Mouse (Mus musculus) neural tube, embryonic 13.5 days (tissue): ENCODE data around the gene Ovch2. TPM values are rescaled to one million over a fixed set of nuclear protein-coding genes. Genes with fewer than 3 reads are reported as not detected.

Source experiments
- ATAC-seq: fragments of 200-750 bp; cut with Nextera tagmentation; 2 replicates; pipeline ENCODE4 v1.8.0; 2017; ENCODE audit warnings: low read depth, mild to moderate bottlenecking, moderate TSS enrichment, moderate library complexity
- H3K27ac ChIP-seq: fragments of 300-500 bp; sonication (generic); replicated peaks from 2 replicates; pipeline ENCODE4 v1.5.1; 2015; ENCODE audit warnings: moderate library complexity, mild to moderate bottlenecking, inconsistent platforms
- H3K27me3 ChIP-seq: fragments of 300-500 bp; sonication (generic); 2 replicates; pipeline ENCODE4 v1.6.1; 2015; ENCODE audit warnings: mild to moderate bottlenecking, inconsistent platforms
- H3K36me3 ChIP-seq: fragments of 300-500 bp; sonication (generic); 2 replicates; pipeline ENCODE4 v1.6.1; 2015; ENCODE audit warnings: mild to moderate bottlenecking, inconsistent platforms
- H3K4me1 ChIP-seq: fragments of 300-500 bp; sonication (generic); replicated peaks from 2 replicates; pipeline ENCODE4 v1.6.1; 2015; ENCODE audit warnings: inconsistent platforms
- H3K4me2 ChIP-seq: fragments of 300-500 bp; sonication (generic); 2 replicates; pipeline ENCODE4 v1.6.1; 2015; ENCODE audit warnings: inconsistent platforms, mild to moderate bottlenecking, moderate library complexity
- H3K4me3 ChIP-seq: fragments of 300-500 bp; sonication (generic); 2 replicates; pipeline ENCODE4 v1.5.1; 2015; ENCODE audit warnings: mild to moderate bottlenecking, inconsistent platforms
- H3K9ac ChIP-seq: fragments of 300-500 bp; sonication (generic); 2 replicates; pipeline ENCODE4 v1.6.1; 2015; ENCODE audit warnings: moderate library complexity, mild to moderate bottlenecking, inconsistent platforms
- H3K9me3 ChIP-seq: fragments of 300-500 bp; sonication (generic); 2 replicates; pipeline ENCODE4 v1.6.1; 2016; ENCODE audit warnings: inconsistent platforms
- WGBS: fragments of 180-500 bp; shearing (Covaris S2); methylation state at CpG from one replicate; pipeline ENCODE4 v1.1.7; 2015; 5-methylcytosine and 5-hydroxymethylcytosine counted together
- polyA plus RNA-seq: library from polyadenylated mRNA; unstranded; fragments of >200 nt; fragmentation: Nextera tagmentation; extraction: Ambion mirVana; gene quantifications from 2 replicates; pipeline ENCODE4 v1.2.1, GENCODE M21; 2015

The Ovch2 gene
- polyA plus RNA-seq, 1 experiment from 2014 or later: not detected

DNA sequence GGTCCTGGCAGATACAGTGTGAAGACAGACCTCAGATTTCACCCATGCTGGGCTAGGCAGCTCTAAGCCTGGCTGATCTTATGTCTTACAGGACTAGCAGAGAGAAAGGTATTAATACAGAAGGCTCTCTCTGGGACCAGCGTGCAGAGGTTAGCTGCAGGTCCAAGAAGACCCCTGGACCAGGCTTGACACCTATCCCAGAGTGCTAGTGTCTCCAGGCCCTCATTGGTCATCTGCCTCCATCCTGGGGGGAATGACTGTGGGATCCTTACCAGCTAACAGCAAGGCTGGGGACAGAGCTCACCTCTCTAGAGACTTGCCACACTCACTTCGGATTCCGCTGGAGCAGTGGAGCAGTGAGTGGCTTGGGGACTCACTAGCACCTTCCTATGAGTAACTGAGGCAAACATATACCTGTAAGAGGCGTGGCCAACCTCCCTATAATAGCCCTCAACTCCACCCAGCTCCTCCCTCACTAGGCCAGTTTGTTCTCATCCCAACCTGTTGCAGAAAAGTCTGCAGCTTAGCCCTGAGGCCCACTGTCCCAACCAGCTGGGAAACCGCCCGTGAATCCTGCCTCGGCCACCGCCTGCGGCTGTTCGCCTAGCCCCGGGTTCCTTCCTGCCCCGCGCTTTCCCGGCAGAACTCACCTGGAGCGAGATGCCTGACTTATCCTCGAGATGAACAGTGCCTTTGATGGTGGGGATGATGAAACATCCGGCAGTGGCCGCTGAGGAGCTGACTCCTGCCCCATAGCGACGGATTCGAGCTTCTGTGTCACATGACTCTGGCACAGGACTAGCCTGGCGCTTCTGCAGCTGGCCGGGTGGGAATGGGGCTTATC, 43.5 kb downstream of the Ovch2 start, which contains the start of gene Cyb5r2:
Cyb5r2 (minus strand) TSS at position 725 of the 844 bp plus-strand sequence.
- Histone ChIP-seq H3K9me3 (no peaks in the 10 kb centered on the region), H3K36me3 (no peaks in the 10 kb centered on the region), H3K9ac (peak within 1 kb of the TSS; percentile 55), H3K4me1 (peaks cover 6% of the 10 kb centered on the region), H3K27me3 (peaks cover 7% of the 10 kb centered on the region), H3K4me2 (peak within 1 kb of the TSS; percentile 55), H3K4me3 (peak within 1 kb of the TSS; percentile 23), H3K27ac (no peak within 1 kb of the TSS)
- peak; percentile 56 for ATAC-seq
- 18% methylated on average over 23 of the region's 23 CpGs for WGBS

DNA sequence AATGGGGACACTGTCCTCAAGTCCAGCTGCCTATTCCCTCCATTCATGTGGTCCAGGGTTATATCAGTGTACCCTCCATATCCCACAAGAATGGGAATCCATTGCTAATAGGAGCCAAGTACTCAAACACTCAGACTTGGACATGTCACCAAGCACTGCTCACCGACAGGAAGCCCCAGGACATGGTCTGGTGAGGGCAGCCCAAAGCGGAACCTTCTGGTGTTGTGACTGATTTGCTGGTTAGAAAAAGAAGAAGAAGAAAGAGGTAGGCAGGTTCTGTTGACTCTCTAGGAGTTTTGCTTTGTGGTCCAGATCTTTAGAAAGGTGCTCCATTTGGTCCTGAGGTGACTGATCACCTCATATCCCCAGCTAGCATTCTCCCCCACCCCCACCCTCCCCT, 44.3 kb downstream of the Ovch2 start:
- no peak overlapping the region for H3K9ac ChIP-seq
- no peaks in the 10 kb centered on the region for H3K9me3 ChIP-seq
- no peaks in the 10 kb centered on the region for H3K36me3 ChIP-seq
- WGBS: 92% methylated on average over 2 of the region's 2 CpGs
- ATAC-seq: no peak
- no peak overlapping the region for H3K4me3 ChIP-seq
- no peak overlapping the region for H3K27ac ChIP-seq
- H3K27me3 ChIP-seq: peaks cover 7% of the 10 kb centered on the region
- no peak overlapping the region for H3K4me2 ChIP-seq
- H3K4me1 ChIP-seq: peaks cover 6% of the 10 kb centered on the region

DNA sequence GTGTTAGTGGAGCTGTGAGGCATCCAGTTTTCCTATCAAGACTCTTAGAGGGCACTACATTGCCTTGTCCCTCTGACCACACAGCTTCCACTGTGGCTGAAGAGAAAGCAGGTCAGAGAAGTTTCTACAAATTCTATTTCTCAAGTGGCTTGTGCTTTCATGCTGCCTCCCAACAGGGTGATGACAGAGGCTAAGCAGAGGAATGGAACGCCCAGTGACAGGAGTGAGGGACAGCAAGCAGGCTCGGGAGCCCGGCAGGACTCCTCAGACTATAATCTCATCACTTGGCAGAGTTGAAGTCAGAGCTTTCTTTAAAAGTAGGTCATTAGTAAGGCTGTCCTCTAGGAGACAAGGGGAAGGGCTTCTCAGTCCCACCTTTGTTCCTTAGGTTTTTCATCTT, 45.1 kb downstream of the Ovch2 start:
- Histone ChIP-seq H3K4me3 (no peak overlapping the region), H3K4me2 (no peak overlapping the region), H3K9me3 (no peaks in the 10 kb centered on the region), H3K9ac (no peak overlapping the region), H3K27ac (no peak overlapping the region), H3K27me3 (peaks cover 7% of the 10 kb centered on the region), H3K36me3 (no peaks in the 10 kb centered on the region), H3K4me1 (peaks cover 6% of the 10 kb centered on the region)
- 81% methylated on average over 3 of the region's 3 CpGs for WGBS
- no peak for ATAC-seq

DNA sequence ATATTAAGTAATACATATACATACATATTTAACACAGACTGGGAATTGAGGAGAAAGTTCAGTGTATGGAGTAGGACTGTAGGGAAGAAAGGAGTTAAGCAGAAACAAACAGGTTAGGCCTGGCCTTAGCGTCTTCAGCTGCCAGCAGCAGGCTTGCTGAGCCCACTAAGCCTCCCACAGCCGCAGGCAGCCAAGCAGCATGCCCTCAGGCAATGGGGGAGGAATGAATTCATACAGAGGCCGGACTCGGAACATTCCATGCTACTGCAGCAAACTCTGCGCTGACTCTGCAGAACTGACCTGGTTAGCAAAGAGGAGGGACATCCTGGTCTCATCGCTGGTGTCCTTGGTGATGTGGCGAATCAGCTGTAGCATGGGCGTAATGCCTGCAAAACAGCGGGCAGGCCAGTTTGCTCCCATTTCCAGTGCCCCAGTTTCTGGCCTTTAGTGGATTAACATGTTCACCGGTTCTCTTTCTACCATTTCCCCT, 48.9 kb downstream of the Ovch2 start:
- no peak overlapping the region for H3K4me3 ChIP-seq
- H3K9ac ChIP-seq: no peak overlapping the region
- no peak for ATAC-seq
- no peaks in the 10 kb centered on the region for H3K9me3 ChIP-seq
- no peaks in the 10 kb centered on the region for H3K36me3 ChIP-seq
- H3K27me3 ChIP-seq: no peaks in the 10 kb centered on the region
- no peaks in the 10 kb centered on the region for H3K4me1 ChIP-seq
- no peak overlapping the region for H3K27ac ChIP-seq
- WGBS: 82% methylated on average over 10 of the region's 10 CpGs
- no peak overlapping the region for H3K4me2 ChIP-seq

DNA sequence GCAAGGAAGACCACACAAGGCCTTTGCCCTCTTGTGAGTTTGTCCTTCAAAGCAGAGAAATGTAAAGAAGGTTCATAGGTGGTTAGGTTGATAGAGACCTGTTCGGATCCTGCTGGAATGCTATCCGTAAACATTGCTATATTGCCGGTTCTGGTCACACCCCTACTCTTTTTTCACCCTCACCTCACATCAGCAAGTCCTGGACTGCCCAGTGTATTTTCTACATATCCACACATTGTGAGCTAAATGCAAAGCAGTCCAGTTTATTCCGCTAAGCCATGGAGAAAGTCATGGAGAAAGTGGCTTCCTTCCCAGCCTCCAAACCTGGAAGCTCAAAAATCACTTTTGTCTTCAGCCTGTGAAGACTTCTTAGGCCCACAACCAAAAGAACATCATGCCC, 51.3 kb downstream of the Ovch2 start:
- Histone ChIP-seq H3K4me2 (no peak overlapping the region), H3K27ac (no peak overlapping the region), H3K4me3 (no peak overlapping the region), H3K4me1 (no peaks in the 10 kb centered on the region), H3K9ac (no peak overlapping the region), H3K27me3 (no peaks in the 10 kb centered on the region), H3K36me3 (no peaks in the 10 kb centered on the region), H3K9me3 (no peaks in the 10 kb centered on the region)
- WGBS: 95% methylated on average over 4 of the region's 4 CpGs
- no peak for ATAC-seq

DNA sequence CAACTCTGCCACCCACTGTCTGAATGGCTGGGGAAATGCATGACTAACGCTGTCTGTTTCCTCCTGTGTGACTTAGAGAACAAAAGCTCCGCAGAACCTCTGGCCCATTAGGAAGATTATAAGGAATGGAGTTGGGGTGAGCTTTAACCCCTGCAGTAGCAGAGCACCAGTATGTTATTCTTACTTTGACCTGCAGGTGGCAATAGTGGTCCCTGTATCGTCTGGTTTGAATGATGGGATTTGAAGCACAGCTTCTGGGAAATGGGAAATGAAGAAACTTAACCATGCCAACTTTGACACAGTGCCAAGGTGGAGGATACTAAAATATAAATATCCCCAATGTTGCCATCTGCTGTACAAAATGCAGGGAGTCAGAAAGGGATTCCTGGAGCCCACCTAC, 51.7 kb downstream of the Ovch2 start:
- H3K9me3 ChIP-seq: no peaks in the 10 kb centered on the region
- H3K27ac ChIP-seq: no peak overlapping the region
- H3K4me1 ChIP-seq: no peaks in the 10 kb centered on the region
- ATAC-seq: peak; percentile 40; the same call in 1 of the 2 replicates
- H3K27me3 ChIP-seq: no peaks in the 10 kb centered on the region
- H3K4me3 ChIP-seq: no peak overlapping the region
- H3K9ac ChIP-seq: no peak overlapping the region
- H3K36me3 ChIP-seq: no peaks in the 10 kb centered on the region
- WGBS: 2% methylated on average over 3 of the region's 3 CpGs
- no peak overlapping the region for H3K4me2 ChIP-seq

DNA sequence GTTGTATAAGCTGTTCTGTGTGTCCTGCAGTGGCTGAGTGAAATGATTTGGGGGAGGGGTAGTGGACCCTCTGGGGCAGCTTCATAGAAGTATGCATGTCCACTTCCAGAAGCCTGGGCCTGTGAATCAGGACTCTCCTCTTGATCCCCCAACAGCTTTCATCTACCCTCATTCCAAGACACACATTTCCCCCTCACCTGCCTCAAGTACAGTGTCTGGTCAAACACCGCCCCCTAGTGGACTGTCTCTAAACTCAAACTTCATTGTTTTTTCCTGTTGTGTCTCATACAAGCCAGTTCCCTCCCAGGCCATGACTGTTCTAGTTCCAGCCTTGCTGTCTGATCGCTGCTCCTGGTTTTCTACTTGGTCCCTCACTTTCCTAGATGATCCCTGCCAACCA, 53.1 kb downstream of the Ovch2 start:
- Histone ChIP-seq H3K4me1 (no peaks in the 10 kb centered on the region), H3K4me2 (no peak overlapping the region), H3K4me3 (no peak overlapping the region), H3K27me3 (no peaks in the 10 kb centered on the region), H3K9ac (no peak overlapping the region), H3K9me3 (no peaks in the 10 kb centered on the region), H3K36me3 (no peaks in the 10 kb centered on the region), H3K27ac (no peak overlapping the region)
- 22% methylated on average over 2 of the region's 2 CpGs for WGBS
- no peak for ATAC-seq

DNA sequence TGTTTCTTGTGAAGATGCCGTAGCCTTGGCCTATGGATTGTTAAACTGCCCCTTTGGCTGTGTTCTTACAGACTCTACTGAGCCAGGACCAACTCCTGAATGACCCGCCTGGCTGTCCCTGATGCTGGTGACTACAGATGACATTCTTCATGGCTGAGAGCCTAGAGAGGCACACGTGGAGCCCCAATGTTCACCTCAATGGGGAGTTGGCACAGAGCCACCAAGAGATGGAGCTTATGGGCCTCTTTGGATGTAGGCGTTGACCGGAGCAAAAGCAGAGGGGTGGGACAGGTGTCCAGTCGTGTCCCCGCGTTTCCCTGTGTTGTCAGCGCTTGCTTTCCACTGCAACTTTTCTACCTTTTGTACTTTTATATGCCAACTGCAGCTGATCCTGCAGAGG, 53.5 kb downstream of the Ovch2 start:
- H3K9ac ChIP-seq: no peak overlapping the region
- no peak overlapping the region for H3K4me3 ChIP-seq
- H3K4me2 ChIP-seq: no peak overlapping the region
- no peak overlapping the region for H3K27ac ChIP-seq
- ATAC-seq: no peak; the same call in 1 of the 2 replicates
- WGBS: 89% methylated on average over 9 of the region's 9 CpGs
- no peaks in the 10 kb centered on the region for H3K9me3 ChIP-seq
- no peaks in the 10 kb centered on the region for H3K27me3 ChIP-seq
- H3K4me1 ChIP-seq: no peaks in the 10 kb centered on the region
- H3K36me3 ChIP-seq: no peaks in the 10 kb centered on the region

DNA sequence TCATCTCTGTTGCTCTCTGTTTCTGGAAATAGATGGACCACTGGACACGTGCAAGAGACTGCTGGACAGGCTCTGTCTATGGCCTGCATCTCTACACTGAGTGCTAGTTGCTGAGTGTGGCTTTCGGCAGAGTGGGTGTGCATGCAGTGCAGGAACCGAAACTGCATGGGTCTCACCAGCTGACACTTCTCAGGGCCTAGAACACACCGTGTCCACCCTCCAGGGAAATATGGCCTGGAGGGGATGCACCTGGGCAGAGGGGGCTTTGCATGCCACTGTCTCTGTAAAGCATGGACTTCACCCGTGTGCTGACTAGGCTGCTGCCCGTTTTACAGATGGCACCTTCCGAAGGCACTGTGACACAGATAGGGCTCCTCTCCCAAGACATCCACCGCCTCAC, 55.0 kb downstream of the Ovch2 start:
- Histone ChIP-seq H3K4me1 (no peaks in the 10 kb centered on the region), H3K9me3 (no peaks in the 10 kb centered on the region), H3K27me3 (no peaks in the 10 kb centered on the region), H3K4me3 (no peak overlapping the region), H3K9ac (no peak overlapping the region), H3K36me3 (no peaks in the 10 kb centered on the region), H3K27ac (no peak overlapping the region), H3K4me2 (no peak overlapping the region)
- no peak for ATAC-seq
- 91% methylated on average over 8 of the region's 8 CpGs for WGBS

DNA sequence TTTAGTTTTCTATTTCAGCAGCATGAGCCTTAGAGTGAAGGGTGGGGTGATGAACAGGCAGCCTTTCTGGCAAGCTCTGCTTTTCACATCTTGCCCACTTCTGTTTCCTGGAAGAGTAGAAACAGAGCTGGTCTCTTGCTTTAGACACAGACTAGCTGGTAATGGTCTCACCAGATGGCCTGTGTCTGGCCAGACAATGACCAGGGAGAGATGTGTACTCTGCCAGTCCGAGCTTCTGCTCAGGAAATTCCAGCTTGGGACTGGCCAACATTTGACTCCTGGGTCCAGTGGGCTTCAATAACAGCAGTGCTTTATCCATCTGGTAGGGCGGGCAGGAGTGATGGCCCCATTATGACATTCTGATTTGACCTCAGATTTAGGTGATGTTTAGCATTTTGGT, 55.9 kb downstream of the Ovch2 start:
- whole genome bisulfite sequencing: 75% methylated on average over 2 of the region's 2 CpGs
- H3K9ac ChIP-seq: no peak overlapping the region
- no peaks in the 10 kb centered on the region for H3K36me3 ChIP-seq
- no peak overlapping the region for H3K4me2 ChIP-seq
- H3K4me3 ChIP-seq: no peak overlapping the region
- no peak overlapping the region for H3K27ac ChIP-seq
- no peak for ATAC-seq
- H3K4me1 ChIP-seq: no peaks in the 10 kb centered on the region
- H3K9me3 ChIP-seq: no peaks in the 10 kb centered on the region
- H3K27me3 ChIP-seq: no peaks in the 10 kb centered on the region

DNA sequence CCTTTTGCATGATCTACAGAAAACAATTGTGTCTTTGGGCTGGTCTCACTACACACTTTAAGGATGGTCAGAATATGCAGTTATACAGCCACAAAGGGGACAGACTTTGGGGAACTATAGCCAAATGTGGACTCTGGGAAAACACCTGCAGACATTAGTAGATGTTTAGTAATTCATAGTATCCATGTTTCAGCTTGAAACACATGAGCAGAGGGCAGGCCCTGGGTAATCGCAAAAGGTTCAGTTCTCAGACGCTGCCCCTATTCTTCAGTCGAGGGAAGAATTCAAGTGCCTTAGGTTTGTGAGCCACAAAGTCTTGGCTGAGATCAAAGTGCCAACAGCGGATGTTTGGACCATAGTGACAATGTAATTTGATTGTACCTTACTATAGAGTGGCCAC, 56.6 kb downstream of the Ovch2 start:
- Histone ChIP-seq H3K27me3 (no peaks in the 10 kb centered on the region), H3K4me3 (no peak overlapping the region), H3K27ac (no peak overlapping the region), H3K4me1 (no peaks in the 10 kb centered on the region), H3K4me2 (no peak overlapping the region), H3K9ac (no peak overlapping the region), H3K9me3 (no peaks in the 10 kb centered on the region), H3K36me3 (no peaks in the 10 kb centered on the region)
- 88% methylated on average over 4 of the region's 4 CpGs for WGBS
- no peak for ATAC-seq

DNA sequence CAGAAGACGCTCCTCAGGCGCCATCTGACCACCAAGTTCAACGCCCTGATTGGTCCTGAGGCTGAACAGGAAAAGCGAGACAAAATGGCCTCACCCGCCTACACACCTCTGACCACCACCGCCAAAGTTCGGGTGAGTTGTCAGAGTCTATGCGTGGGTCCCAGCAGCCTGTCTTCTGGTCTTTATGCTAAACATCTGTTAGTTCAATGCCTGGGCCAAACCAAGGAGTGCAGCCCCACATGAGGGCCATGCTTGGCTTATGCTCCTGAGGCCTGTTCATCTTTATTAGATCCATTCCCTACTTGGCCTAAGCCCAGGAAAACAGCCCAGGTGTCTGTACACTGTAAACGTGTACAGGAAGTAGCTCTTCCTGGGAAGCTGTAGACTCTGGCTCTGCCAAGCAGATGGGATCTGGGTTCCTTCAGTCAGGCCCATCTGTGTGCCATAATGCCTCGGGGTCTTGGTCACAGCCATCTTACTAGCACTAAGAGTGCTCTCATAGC, 58.0 kb downstream of the Ovch2 start:
- Histone ChIP-seq H3K27me3 (no peaks in the 10 kb centered on the region), H3K9ac (no peak overlapping the region), H3K4me1 (no peaks in the 10 kb centered on the region), H3K27ac (no peak overlapping the region), H3K4me2 (no peak overlapping the region), H3K9me3 (no peaks in the 10 kb centered on the region), H3K36me3 (no peaks in the 10 kb centered on the region), H3K4me3 (no peak overlapping the region)
- WGBS: 86% methylated on average over 10 of the region's 10 CpGs
- no peak for ATAC-seq

DNA sequence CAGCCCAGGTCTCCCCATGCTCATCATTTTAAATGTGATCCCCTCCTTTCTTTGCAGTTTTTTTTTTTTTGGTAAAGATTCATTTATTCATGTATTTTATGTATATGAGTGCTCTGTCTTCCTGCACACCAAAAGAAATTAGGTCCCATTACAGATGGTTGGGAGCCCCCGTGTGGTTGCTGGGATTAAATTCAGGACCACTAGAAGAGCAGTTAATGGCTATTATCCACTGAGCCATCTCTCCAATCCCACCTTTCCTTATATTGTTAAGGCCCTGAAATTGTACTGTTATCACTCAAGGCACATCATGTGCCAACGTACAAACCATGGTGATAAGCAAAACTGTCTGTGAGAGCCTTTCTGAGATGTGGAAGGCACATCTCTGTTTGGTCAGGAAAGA, 62.3 kb downstream of the Ovch2 start:
- no peak for ATAC-seq

More for the DNA sequence above, 62.3 kb downstream of the Ovch2 start:
- no peaks in the 10 kb centered on the region for H3K36me3 ChIP-seq
- no peak overlapping the region for H3K4me3 ChIP-seq
- H3K4me1 ChIP-seq: no peaks in the 10 kb centered on the region
- WGBS: 49% methylated on average over 2 of the region's 2 CpGs
- no peaks in the 10 kb centered on the region for H3K9me3 ChIP-seq
- no peak overlapping the region for H3K27ac ChIP-seq
- H3K4me2 ChIP-seq: no peak overlapping the region
- no peaks in the 10 kb centered on the region for H3K27me3 ChIP-seq
- H3K9ac ChIP-seq: no peak overlapping the region
